Mouse (Mus musculus) cortical plate, adult 2 months (tissue): Measurements from ENCODE around the gene Fgfr2. TPM values are rescaled to one million over a fixed set of nuclear protein-coding genes. Genes with fewer than 3 reads are reported as not detected.
A peak's percentile ranks its signal among the peaks of the same experiment; 100 is the strongest.

Experiments used
- H3K27ac ChIP-seq: fragments of 200-500 bp; 2 replicates; pipeline ENCODE4 v1.5.1; 2012; ENCODE audit warnings: low read length, control low read depth, inconsistent platforms; ENCODE audit not compliant: insufficient read depth
- H3K4me1 ChIP-seq: fragments of 200-500 bp; 2 replicates; pipeline ENCODE4 v1.6.1; 2011; ENCODE audit warnings: low read length; ENCODE audit not compliant: control insufficient read depth, insufficient read depth
- H3K4me3 ChIP-seq: fragments of 200-500 bp; 2 replicates; pipeline ENCODE4 v1.5.1; 2011; ENCODE audit warnings: mild to moderate bottlenecking, low read length, control low read depth; ENCODE audit not compliant: insufficient read depth
- CTCF ChIP-seq: fragments of 200-500 bp; IDR thresholded peaks from 2 replicates; pipeline ENCODE4 v1.5.1; 2011; ENCODE audit warnings: mild to moderate bottlenecking, control low read depth, low read length; ENCODE audit not compliant: insufficient read depth; ENCODE audit errors: extremely low read depth
- POLR2A ChIP-seq: fragments of 200-500 bp; IDR thresholded peaks from 2 replicates; pipeline ENCODE4 v1.6.1; 2011; ENCODE audit warnings: mild to moderate bottlenecking, low read length, control low read depth; ENCODE audit not compliant: insufficient read depth; ENCODE audit errors: extremely low read depth
- polyA plus RNA-seq: library from polyadenylated mRNA; depleted of rRNA; stranded (reverse); fragments of >200 nt; gene quantifications from 2 replicates; pipeline ENCODE4 v1.2.3, GENCODE M21; 2012

Gene Fgfr2
- polyA plus RNA-seq, 1 experiment = 50.4 TPM

- no peak for TF ChIP-seq POLR2A
- no peak for TF ChIP-seq CTCF
- no peak overlapping the region for H3K4me3 ChIP-seq
- peaks cover 14% of the 10 kb centered on the region for H3K4me1 ChIP-seq
- no peak overlapping the region for H3K27ac ChIP-seq
These were observed 860.5 kb downstream of the Fgfr2 start for GRCm38 (mm10) chr7:132262696-132263095.

GRCm38 (mm10) chr7:132261885-132262284 lies 861.3 kb downstream of the Fgfr2 start:
- TF ChIP-seq CTCF = no peak
- no peak for TF ChIP-seq POLR2A
- H3K4me3 ChIP-seq = no peak overlapping the region
- no peak overlapping the region for H3K27ac ChIP-seq
- peaks cover 14% of the 10 kb centered on the region for H3K4me1 ChIP-seq

- Histone ChIP-seq H3K4me3 (no peak overlapping the region), H3K27ac (no peak overlapping the region), H3K4me1 (peaks cover 14% of the 10 kb centered on the region)
- no peak for TF ChIP-seq POLR2A
- TF ChIP-seq CTCF = no peak
These were observed 862.5 kb downstream of the Fgfr2 start for GRCm38 (mm10) chr7:132260632-132261031.

GRCm38 (mm10) chr7:132258817-132259216 lies 864.3 kb downstream of the Fgfr2 start:
- H3K4me1 ChIP-seq = peaks cover 13% of the 10 kb centered on the region
- no peak overlapping the region for H3K4me3 ChIP-seq
- TF ChIP-seq CTCF = no peak
- TF ChIP-seq POLR2A = no peak
- H3K27ac ChIP-seq = no peak overlapping the region

- Histone ChIP-seq H3K27ac (no peak overlapping the region), H3K4me1 (peaks cover 13% of the 10 kb centered on the region), H3K4me3 (no peak overlapping the region)
- TF ChIP-seq CTCF (no peak), POLR2A (no peak)
These were observed 864.9 kb downstream of the Fgfr2 start for GRCm38 (mm10) chr7:132258216-132258615.

GRCm38 (mm10) chr7:132253513-132253912 lies 869.6 kb downstream of the Fgfr2 start:
- H3K4me1 ChIP-seq = peaks cover 12% of the 10 kb centered on the region
- peak overlapping the region; percentile 80; the same call in 1 of the 2 replicates for H3K27ac ChIP-seq
- TF ChIP-seq CTCF (no peak), POLR2A (no peak)
- no peak overlapping the region for H3K4me3 ChIP-seq

- TF ChIP-seq CTCF (no peak), POLR2A (no peak)
- Histone ChIP-seq H3K27ac (peak overlapping the region; percentile 80), H3K4me3 (no peak overlapping the region), H3K4me1 (peaks cover 12% of the 10 kb centered on the region)
These were observed 870.1 kb downstream of the Fgfr2 start for GRCm38 (mm10) chr7:132253078-132253477.

- H3K4me1 ChIP-seq = peaks cover 15% of the 10 kb centered on the region
- no peak overlapping the region for H3K4me3 ChIP-seq
- TF ChIP-seq POLR2A = no peak
- TF ChIP-seq CTCF = no peak
- H3K27ac ChIP-seq = no peak overlapping the region
These were observed 873.5 kb downstream of the Fgfr2 start for GRCm38 (mm10) chr7:132249563-132250119.

GRCm38 (mm10) chr7:132247567-132247966 lies 875.6 kb downstream of the Fgfr2 start:
- no peak for TF ChIP-seq POLR2A
- TF ChIP-seq CTCF = no peak
- peaks cover 6% of the 10 kb centered on the region; the same call in 1 of the 2 replicates for H3K4me1 ChIP-seq
- H3K27ac ChIP-seq = no peak overlapping the region
- H3K4me3 ChIP-seq = no peak overlapping the region

GRCm38 (mm10) chr7:132247091-132247490 lies 876.1 kb downstream of the Fgfr2 start:
- no peak overlapping the region for H3K4me3 ChIP-seq
- TF ChIP-seq CTCF (no peak), POLR2A (no peak)
- no peak overlapping the region for H3K27ac ChIP-seq
- peaks cover 6% of the 10 kb centered on the region; the same call in 1 of the 2 replicates for H3K4me1 ChIP-seq
